Mouse (Mus musculus) ZHBTc4 (cell line): ENCODE results near the gene Fcgr3.

Experiments
- DNase-seq: peaks from one replicate; pipeline ENCODE4 v3.0.0-alpha.2; 2011; ENCODE audit warnings: low read depth, low spot score

The Fcgr3 gene

GRCm38 (mm10) chr1:171016676-171017356 lies 47.9 kb downstream of the Fcgr3 start:
- DNase-seq, result no peak

- no peak for DNase-seq
Observed at GRCm38 (mm10) chr1:171011733-171012132, 53.0 kb downstream of the Fcgr3 start.

DNA sequence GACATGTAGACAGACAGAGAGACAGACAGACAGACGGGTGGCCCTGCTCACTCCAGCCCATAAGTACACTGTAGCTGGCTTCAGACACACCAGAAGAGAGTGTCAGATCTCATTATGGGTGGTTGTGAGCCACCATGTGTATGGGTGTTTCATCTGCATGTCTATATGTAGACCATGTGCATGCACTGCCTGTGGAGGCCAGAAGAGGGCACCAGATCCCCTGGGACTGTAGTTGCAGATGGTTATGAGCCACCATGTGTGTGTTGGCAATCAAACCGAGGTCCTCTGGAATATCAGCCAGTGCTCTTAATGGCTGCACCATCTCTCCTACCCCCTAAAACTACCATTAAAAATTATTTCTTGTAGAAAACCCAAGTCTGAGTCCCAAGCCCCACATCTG lies 57.8 kb downstream of the Fcgr3 start:
- DNase-seq, result peak; percentile 75

- no peak for DNase-seq
Observed at GRCm38 (mm10) chr1:171006335-171006734, 58.4 kb downstream of the Fcgr3 start.

DNA sequence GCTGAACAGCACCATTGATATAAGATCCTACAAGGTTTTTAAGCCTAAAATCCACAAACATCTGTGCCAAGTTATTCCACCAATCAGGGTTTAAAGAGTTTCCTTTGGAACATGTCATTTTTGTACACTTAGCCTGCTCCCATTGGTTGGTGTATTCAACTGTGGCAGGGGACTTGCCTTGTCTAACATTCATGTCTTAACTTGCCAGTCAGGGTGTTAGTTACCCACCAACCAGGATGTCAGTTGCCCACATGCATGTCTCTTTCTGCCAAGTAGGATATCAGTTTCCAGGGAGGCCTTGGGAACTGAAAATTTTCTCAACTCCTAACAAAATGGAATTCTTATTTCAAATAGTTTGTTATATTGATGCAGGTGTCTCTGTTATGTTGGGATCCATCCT lies 59.1 kb downstream of the Fcgr3 start:
- no peak for DNase-seq

GRCm38 (mm10) chr1:171005081-171005480 lies 59.7 kb downstream of the Fcgr3 start:
- no peak for DNase-seq
